Mouse (Mus musculus): Measurements from ENCODE around the gene Vamp2. TPM values are rescaled to one million over a fixed set of nuclear protein-coding genes. Genes with fewer than 3 reads are reported as not detected.
A peak's percentile ranks its signal among the peaks of the same experiment; 100 is the strongest.

The Vamp2 gene
- polyA plus RNA-seq, 1 experiment, result 58.3 TPM

- peaks cover 9% of the 10 kb centered on the region; the same call in 1 of the 2 replicates for H3K4me1 ChIP-seq (ENCODE audit: control insufficient read depth, insufficient read depth, low read length)
- peak overlapping the region; percentile 96 for H3K4me3 ChIP-seq (ENCODE audit: insufficient read depth, low read length)
- TF ChIP-seq POLR2A (IDR thresholded peaks at IDR 0.05; ENCODE audit: low read depth, low read length) (no peak; the same call in 1 of the 2 replicates), CTCF (IDR thresholded peaks at IDR 0.05; ENCODE audit: borderline replicate concordance, insufficient read depth, low read length) (no peak)
- peak overlapping the region; percentile 16 for H3K27ac ChIP-seq (ENCODE audit: insufficient read depth, low read length)
These were observed 24.7 kb upstream of the Vamp2 start for GRCm38 (mm10) chr11:69063413-69064201.

DNA sequence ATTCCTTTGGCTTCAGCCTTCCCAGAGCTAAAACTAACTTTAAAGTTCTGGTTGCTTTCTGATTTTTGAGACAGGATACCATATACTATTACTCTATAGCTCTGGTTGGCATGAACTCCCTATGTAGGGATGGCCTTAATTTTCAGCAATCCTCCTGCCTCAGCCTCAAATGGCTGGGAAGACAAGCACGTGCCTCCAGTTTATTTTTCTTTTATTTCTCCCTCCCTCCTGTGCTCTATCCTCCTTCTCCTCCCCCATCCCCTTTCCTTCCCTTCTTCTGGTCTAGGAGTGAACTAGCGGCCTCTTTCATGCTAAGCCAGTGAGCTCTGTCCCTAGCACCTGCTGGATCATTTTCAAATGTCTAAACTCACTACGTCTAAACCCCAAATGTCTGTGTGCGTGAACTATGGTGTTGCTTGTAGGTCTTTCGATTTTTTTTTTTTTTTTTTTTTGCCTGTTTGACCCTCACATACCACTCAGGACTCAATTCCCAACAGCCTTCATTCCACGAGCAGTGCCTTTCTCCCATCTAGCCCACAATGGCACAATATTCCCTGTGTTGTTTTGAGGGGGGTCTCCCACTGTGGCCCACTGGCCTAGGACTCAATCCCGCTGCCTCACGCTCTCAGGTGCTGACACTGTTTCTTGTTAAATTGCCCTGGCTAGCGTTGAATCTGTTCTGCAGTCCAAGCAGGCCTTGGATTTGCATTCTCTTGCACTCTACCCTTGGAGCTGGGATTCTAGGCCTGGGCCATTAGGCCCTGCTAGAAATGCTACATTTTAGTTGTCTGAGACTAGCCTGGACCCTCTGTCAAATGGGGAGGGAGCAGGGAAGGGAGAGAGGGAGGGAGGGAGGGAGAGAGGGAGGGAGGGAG is 23.8 kb upstream of the Vamp2 start:
- TF ChIP-seq CTCF (IDR thresholded peaks at IDR 0.05; ENCODE audit: borderline replicate concordance, insufficient read depth, low read length), result no peak
- no peak for TF ChIP-seq POLR2A (IDR thresholded peaks at IDR 0.05; ENCODE audit: low read depth, low read length)
- H3K27ac ChIP-seq (ENCODE audit: insufficient read depth, low read length), result peak overlapping the region; percentile 16; the same call in 1 of the 2 replicates
- H3K4me3 ChIP-seq (ENCODE audit: insufficient read depth, low read length), result peak overlapping the region; percentile 96
- H3K4me1 ChIP-seq (ENCODE audit: control insufficient read depth, insufficient read depth, low read length), result peaks cover 9% of the 10 kb centered on the region; the same call in 1 of the 2 replicates

DNA sequence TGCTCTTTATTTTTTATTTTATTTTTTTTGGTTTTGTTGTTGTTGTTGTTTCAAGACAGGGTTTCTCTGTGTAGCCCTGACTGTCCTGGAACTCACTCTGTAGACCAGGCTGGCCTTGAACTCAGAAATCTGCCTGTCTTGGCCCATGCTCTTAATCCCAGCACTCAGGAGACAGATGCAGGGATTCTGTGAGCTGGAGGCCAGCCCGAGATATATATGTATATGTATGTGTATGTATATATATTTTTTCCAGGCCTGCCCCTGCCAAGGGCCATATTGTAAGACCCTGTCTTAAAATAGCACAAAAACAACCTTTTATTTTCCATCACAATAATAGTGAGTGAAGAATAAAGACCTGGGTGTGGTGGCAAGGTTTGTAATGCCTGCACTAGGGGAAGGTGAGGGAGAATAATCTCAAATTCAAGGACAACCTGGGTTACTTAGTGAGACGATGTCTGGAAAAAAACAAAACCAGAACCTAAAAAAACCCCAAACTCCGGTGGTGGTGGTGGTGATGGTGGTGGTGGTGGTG is 22.8 kb upstream of the Vamp2 start:
- H3K4me1 ChIP-seq (ENCODE audit: control insufficient read depth, insufficient read depth, low read length), result peaks cover 9% of the 10 kb centered on the region; the same call in 1 of the 2 replicates

GRCm38 (mm10) chr11:69066163-69066861 is 22.0 kb upstream of the Vamp2 start:
- Histone ChIP-seq H3K27ac (ENCODE audit: insufficient read depth, low read length) (no peak overlapping the region), H3K4me3 (ENCODE audit: insufficient read depth, low read length) (no peak overlapping the region; the same call in 1 of the 2 replicates), H3K4me1 (ENCODE audit: control insufficient read depth, insufficient read depth, low read length) (peaks cover 9% of the 10 kb centered on the region; the same call in 1 of the 2 replicates)
- no peak for TF ChIP-seq CTCF (IDR thresholded peaks at IDR 0.05; ENCODE audit: borderline replicate concordance, insufficient read depth, low read length)
- no peak for TF ChIP-seq POLR2A (IDR thresholded peaks at IDR 0.05; ENCODE audit: low read depth, low read length)

More for the DNA sequence above, 22.8 kb upstream of the Vamp2 start:
- Histone ChIP-seq H3K27ac (ENCODE audit: insufficient read depth, low read length) (no peak overlapping the region), H3K4me3 (ENCODE audit: insufficient read depth, low read length) (no peak overlapping the region)
- TF ChIP-seq CTCF (IDR thresholded peaks at IDR 0.05; ENCODE audit: borderline replicate concordance, insufficient read depth, low read length) (no peak), POLR2A (IDR thresholded peaks at IDR 0.05; ENCODE audit: low read depth, low read length) (no peak)

DNA sequence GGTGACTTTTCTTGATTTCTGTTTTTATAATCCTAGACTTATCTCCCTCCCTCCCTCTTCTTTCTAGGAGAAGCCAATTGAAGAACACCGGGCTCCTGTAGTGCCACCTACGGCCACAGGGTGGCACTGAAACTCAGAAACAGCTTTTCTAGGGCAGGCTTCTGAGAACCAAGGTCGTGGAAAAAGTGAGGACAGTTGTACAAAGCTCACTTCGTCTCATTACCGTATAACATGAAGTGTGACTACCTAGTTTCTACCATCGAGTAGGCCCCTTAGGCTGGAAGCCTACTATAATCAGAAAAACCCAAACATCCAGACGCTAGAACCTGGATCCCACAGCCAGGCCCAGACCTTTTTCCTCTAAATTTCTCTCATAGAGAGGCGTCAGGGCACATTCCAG is 21.3 kb upstream of the Vamp2 start:
- 0 out of 2 replicates have a peak overlapping the region, but pooled peaks have one; percentile 16 for H3K27ac ChIP-seq (ENCODE audit: insufficient read depth, low read length)
- H3K4me1 ChIP-seq (ENCODE audit: control insufficient read depth, insufficient read depth, low read length), result peaks cover 9% of the 10 kb centered on the region; the same call in 1 of the 2 replicates
- H3K4me3 ChIP-seq (ENCODE audit: insufficient read depth, low read length), result no peak overlapping the region
- TF ChIP-seq CTCF (IDR thresholded peaks at IDR 0.05; ENCODE audit: borderline replicate concordance, insufficient read depth, low read length) (peak; percentile 29; the same call in 1 of the 2 replicates), POLR2A (IDR thresholded peaks at IDR 0.05; ENCODE audit: low read depth, low read length) (no peak)

GRCm38 (mm10) chr11:69067601-69068000 is 20.7 kb upstream of the Vamp2 start:
- Histone ChIP-seq H3K4me1 (ENCODE audit: control insufficient read depth, insufficient read depth, low read length) (peaks cover 9% of the 10 kb centered on the region; the same call in 1 of the 2 replicates), H3K4me3 (ENCODE audit: insufficient read depth, low read length) (no peak overlapping the region), H3K27ac (ENCODE audit: insufficient read depth, low read length) (0 out of 2 replicates have a peak overlapping the region, but pooled peaks have one; percentile 16)
- TF ChIP-seq POLR2A (IDR thresholded peaks at IDR 0.05; ENCODE audit: low read depth, low read length), result no peak
- TF ChIP-seq CTCF (IDR thresholded peaks at IDR 0.05; ENCODE audit: borderline replicate concordance, insufficient read depth, low read length), result no peak

DNA sequence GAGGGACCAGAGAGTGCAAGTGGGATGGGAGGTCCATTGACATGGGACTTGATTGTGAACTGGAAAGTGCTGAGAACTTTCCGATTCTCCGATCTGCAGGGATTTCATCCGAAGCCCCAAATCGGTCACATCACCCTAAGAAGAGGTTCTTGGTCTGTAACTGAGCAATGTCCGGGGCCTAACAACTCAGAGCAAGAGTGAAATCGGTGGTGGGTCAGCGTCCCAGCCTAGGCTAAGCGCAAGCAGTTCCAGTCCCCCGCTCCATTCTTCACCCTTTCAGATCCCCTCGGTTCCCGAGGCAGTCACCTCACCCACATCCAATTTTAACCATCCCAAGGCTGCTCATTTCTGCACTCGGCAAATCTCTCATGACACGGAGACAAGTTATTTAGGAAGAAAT is 18.2 kb upstream of the Vamp2 start:
- TF ChIP-seq POLR2A (IDR thresholded peaks at IDR 0.05; ENCODE audit: low read depth, low read length) (no peak), CTCF (IDR thresholded peaks at IDR 0.05; ENCODE audit: borderline replicate concordance, insufficient read depth, low read length) (no peak)
- peaks cover 9% of the 10 kb centered on the region; the same call in 1 of the 2 replicates for H3K4me1 ChIP-seq (ENCODE audit: control insufficient read depth, insufficient read depth, low read length)
- peak overlapping the region; percentile 84 for H3K4me3 ChIP-seq (ENCODE audit: insufficient read depth, low read length)
- peak overlapping the region; percentile 86 for H3K27ac ChIP-seq (ENCODE audit: insufficient read depth, low read length)

GRCm38 (mm10) chr11:69070590-69071222 is 17.6 kb upstream of the Vamp2 start, which contains the start of gene Tmem107:
Tmem107 (plus strand) TSS chr11:69070806.
- peaks cover 9% of the 10 kb centered on the region; the same call in 1 of the 2 replicates for H3K4me1 ChIP-seq (ENCODE audit: control insufficient read depth, insufficient read depth, low read length)
- H3K27ac ChIP-seq (ENCODE audit: insufficient read depth, low read length), result peak within 1 kb of the TSS; percentile 86
- TF ChIP-seq POLR2A (IDR thresholded peaks at IDR 0.05; ENCODE audit: low read depth, low read length), result peak; percentile 99
- TF ChIP-seq CTCF (IDR thresholded peaks at IDR 0.05; ENCODE audit: borderline replicate concordance, insufficient read depth, low read length), result no peak
- H3K4me3 ChIP-seq (ENCODE audit: insufficient read depth, low read length), result peak within 1 kb of the TSS; percentile 84

Measured in embryonic fibroblast, embryonic 13.5 days (primary cell).